Mouse (Mus musculus) MEL (cell line): ENCODE measurements at regions not wholly inside any gene's neighbourhood (a gene's known extent, or its start where the extent isn't known, plus 50 kb on each side); places are given as distances from the start of the nearest gene placed in this dataset.

Experiments used
- DNase-seq: peaks from one replicate; pipeline ENCODE4 v3.0.0; 2011; ENCODE audit warnings: low read depth, low spot score
- H3K27ac ChIP-seq: 2 replicates; pipeline ENCODE4 v1.5.1; 2012; ENCODE audit warnings: low read depth, mild to moderate bottlenecking, control low read depth, low read length, moderate library complexity; ENCODE audit not compliant: control insufficient read depth
- H3K27me3 ChIP-seq, 2 experiments: fragments of 150-350 bp in 1 of 2; sonication (generic) in 1 of 2; 2 replicates each; pipeline ENCODE4 v1.6.1; 2012; ENCODE audit warnings: low read length in 2 of 2, mild to moderate bottlenecking in 2 of 2, improper control_type of control experiment in 1 of 2, moderate library complexity in 1 of 2; ENCODE audit not compliant: insufficient read depth in 2 of 2, control insufficient read depth in 1 of 2
- H3K36me3 ChIP-seq, 2 experiments: 2 replicates each; pipeline ENCODE4 v1.6.1; 2012 to 2014; ENCODE audit warnings: low read length in 2 of 2, improper control_type of control experiment in 1 of 2, inconsistent platforms in 1 of 2, mild to moderate bottlenecking in 1 of 2; ENCODE audit not compliant: insufficient read depth in 2 of 2, control insufficient read depth in 1 of 2
- H3K4me1 ChIP-seq, 2 experiments: fragments of 150-350 bp in 1 of 2; sonication (generic) in 1 of 2; 2 replicates each; pipeline ENCODE4 v1.6.1; 2012; ENCODE audit warnings: low read length in 2 of 2, improper control_type of control experiment in 1 of 2, mild to moderate bottlenecking in 1 of 2; ENCODE audit not compliant: insufficient read depth in 2 of 2, control insufficient read depth in 1 of 2
- H3K4me3 ChIP-seq, 2 experiments: fragments of 150-350 bp in 1 of 2; sonication (generic) in 1 of 2; 2 replicates each; pipeline ENCODE4 v1.5.1; 2012; ENCODE audit warnings: low read depth in 2 of 2, low read length in 2 of 2, mild to moderate bottlenecking in 2 of 2, moderate library complexity in 2 of 2, control low read depth in 1 of 2, improper control_type of control experiment in 1 of 2; ENCODE audit not compliant: control insufficient read depth in 1 of 2, insufficient read depth in 1 of 2
- H3K79me2 ChIP-seq: 2 replicates; pipeline ENCODE4 v1.6.1; 2012; ENCODE audit warnings: mild to moderate bottlenecking, low read length, moderate library complexity; ENCODE audit not compliant: control insufficient read depth, poor library complexity, insufficient read depth
- H3K9ac ChIP-seq: 2 replicates; pipeline ENCODE4 v1.6.1; 2012; ENCODE audit warnings: low read depth, mild to moderate bottlenecking, control low read depth, low read length, moderate library complexity; ENCODE audit not compliant: control insufficient read depth, poor library complexity, severe bottlenecking
- H3K9me3 ChIP-seq: fragments of 150-350 bp; sonication (generic); replicated peaks from 2 replicates; pipeline ENCODE4 v1.6.1; 2012; ENCODE audit warnings: mild to moderate bottlenecking, low read length, improper control_type of control experiment, moderate library complexity; ENCODE audit not compliant: insufficient read depth
- CHD2 ChIP-seq: IDR thresholded peaks from 2 replicates; pipeline ENCODE4 v1.6.1; 2011; ENCODE audit warnings: low read length, improper control_type of control experiment
- E2F4 ChIP-seq: IDR thresholded peaks from 2 replicates; pipeline ENCODE4 v1.6.1; 2011; ENCODE audit warnings: low read depth, low read length, improper control_type of control experiment, borderline replicate concordance
- GATA1 ChIP-seq: IDR thresholded peaks from 2 replicates; pipeline ENCODE4 v1.6.1; 2011; ENCODE audit warnings: low read depth, low read length, improper control_type of control experiment
- HCFC1 ChIP-seq: IDR thresholded peaks from 2 replicates; pipeline ENCODE4 v1.6.1; 2012; ENCODE audit warnings: low read depth, mild to moderate bottlenecking, inconsistent platforms, low read length, improper control_type of control experiment, moderate library complexity
- JUND ChIP-seq: IDR thresholded peaks from 2 replicates; pipeline ENCODE4 v1.6.1; 2011; ENCODE audit warnings: low read depth, mild to moderate bottlenecking, improper control_type of control experiment, low read length
- MAFK ChIP-seq: IDR thresholded peaks from 2 replicates; pipeline ENCODE4 v1.6.1; 2011; ENCODE audit warnings: low read depth, mild to moderate bottlenecking, low read length, improper control_type of control experiment, borderline replicate concordance
- MYB ChIP-seq: IDR thresholded peaks from 2 replicates; pipeline ENCODE4 v1.6.1; 2011; ENCODE audit warnings: mild to moderate bottlenecking, low read depth, low read length, improper control_type of control experiment
- NRF1 ChIP-seq: IDR thresholded peaks from 2 replicates; pipeline ENCODE4 v1.6.1; 2014; ENCODE audit warnings: low read depth, mild to moderate bottlenecking, inconsistent platforms, low read length, improper control_type of control experiment, moderate library complexity; ENCODE audit not compliant: poor library complexity, insufficient read depth, severe bottlenecking
- POLR2A ChIP-seq, 2 experiments: IDR thresholded peaks; 2 replicates each; pipeline ENCODE4 v1.6.1; 2011 to 2012; ENCODE audit warnings: low read length in 2 of 2, mild to moderate bottlenecking in 2 of 2, control low read depth in 1 of 2, improper control_type of control experiment in 1 of 2, low read depth in 1 of 2, moderate library complexity in 1 of 2; ENCODE audit not compliant: control insufficient read depth in 1 of 2, insufficient read depth in 1 of 2, poor library complexity in 1 of 2
- POLR2AphosphoS2 ChIP-seq: IDR thresholded peaks from 2 replicates; pipeline ENCODE4 v1.6.1; 2011; ENCODE audit warnings: low read length, improper control_type of control experiment
- RAD21 ChIP-seq: IDR thresholded peaks from 2 replicates; pipeline ENCODE4 v1.6.1; 2011; ENCODE audit warnings: mild to moderate bottlenecking, low read depth, low read length, improper control_type of control experiment
- TAL1 ChIP-seq: IDR thresholded peaks from 2 replicates; pipeline ENCODE4 v1.6.1; 2012; ENCODE audit warnings: mild to moderate bottlenecking, inconsistent platforms, low read length, moderate library complexity, mixed read lengths
- TBP ChIP-seq: IDR thresholded peaks from 2 replicates; pipeline ENCODE4 v1.8.0; 2011; ENCODE audit warnings: low read depth, low read length, improper control_type of control experiment
- TCF12 ChIP-seq: IDR thresholded peaks from 2 replicates; pipeline ENCODE4 v1.6.1; 2014; ENCODE audit warnings: low read depth, mild to moderate bottlenecking, inconsistent platforms, low read length, improper control_type of control experiment, moderate library complexity
- USF2 ChIP-seq, 2 experiments: IDR thresholded peaks; 2 replicates each; pipeline ENCODE4 v1.6.1; 2011 to 2012; ENCODE audit warnings: improper control_type of control experiment in 2 of 2, low read length in 2 of 2, borderline replicate concordance in 1 of 2, inconsistent platforms in 1 of 2, low read depth in 1 of 2, mild to moderate bottlenecking in 1 of 2; ENCODE audit not compliant: insufficient read depth in 1 of 2
- ZNF384 ChIP-seq: IDR thresholded peaks from 2 replicates; pipeline ENCODE4 v1.6.1; 2012; ENCODE audit warnings: low read depth, mild to moderate bottlenecking, inconsistent platforms, low read length, improper control_type of control experiment

GRCm38 (mm10) chr12:25533709-25534619 is 437.0 kb upstream of the Id2 start:
- Histone ChIP-seq H3K36me3 (no peaks in the 10 kb centered on the region), H3K4me1 (no peaks in the 10 kb centered on the region), H3K27me3 (no peaks in the 10 kb centered on the region), H3K9ac (no peak overlapping the region), H3K27ac (no peak overlapping the region), H3K9me3 (no peaks in the 10 kb centered on the region), H3K4me3 (no peak overlapping the region), H3K79me2 (no peaks in the 10 kb centered on the region)
- TF ChIP-seq TAL1: no peak
- no peak for TF ChIP-seq RAD21
- no peak for DNase-seq

- no peak for TF ChIP-seq POLR2A (IDR thresholded peaks at IDR 0.05; ENCODE audit: control insufficient read depth in 1 of 2, insufficient read depth in 1 of 2, low read depth in 1 of 2, low read length in 2 of 2, poor library complexity in 1 of 2)
- TF ChIP-seq NRF1: no peak
- TF ChIP-seq MYB: no peak
- TF ChIP-seq TBP: no peak
- no peak for TF ChIP-seq E2F4
- TF ChIP-seq GATA1: no peak
- TF ChIP-seq JUND: no peak
- no peak for TF ChIP-seq TCF12
- no peak for TF ChIP-seq CHD2
- TF ChIP-seq POLR2AphosphoS2: no peak
- no peak for TF ChIP-seq TAL1
- TF ChIP-seq HCFC1: no peak
- no peak for TF ChIP-seq RAD21
- no peak for TF ChIP-seq ZNF384
- TF ChIP-seq, all 39 proteins: peak for 0
- no peak overlapping the region for H3K9ac ChIP-seq
- H3K4me1 ChIP-seq: no peaks in the 10 kb centered on the region
Measured at GRCm38 (mm10) chr12:25530483-25530882, 433.5 kb upstream of the Id2 start.

GRCm38 (mm10) chr12:25529537-25529936 is 432.6 kb upstream of the Id2 start:
- no peak for DNase-seq
- Histone ChIP-seq H3K36me3 (no peaks in the 10 kb centered on the region), H3K79me2 (no peaks in the 10 kb centered on the region), H3K27ac (no peak overlapping the region), H3K4me1 (no peaks in the 10 kb centered on the region), H3K9ac (no peak overlapping the region), H3K27me3 (no peaks in the 10 kb centered on the region), H3K4me3 (no peak overlapping the region), H3K9me3 (no peaks in the 10 kb centered on the region)
- TF ChIP-seq MAFK (no peak), USF2 (IDR thresholded peaks at IDR 0.05; ENCODE audit: borderline replicate concordance in 1 of 2, insufficient read depth in 1 of 2, low read depth in 1 of 2, low read length in 2 of 2) (no peak)

More at GRCm38 (mm10) chr12:25530483-25530882, 433.5 kb upstream of the Id2 start:
- no peak overlapping the region for H3K4me3 ChIP-seq
- no peaks in the 10 kb centered on the region for H3K79me2 ChIP-seq
- H3K27ac ChIP-seq: no peak overlapping the region
- H3K36me3 ChIP-seq: no peaks in the 10 kb centered on the region
- H3K9me3 ChIP-seq: no peaks in the 10 kb centered on the region
- no peaks in the 10 kb centered on the region for H3K27me3 ChIP-seq
- DNase-seq: no peak
